Mouse (Mus musculus) midbrain, embryonic 16.5 days (tissue): ENCODE measurements around the gene Tax1bp1. TPM values are rescaled to one million over a fixed set of nuclear protein-coding genes. Genes with fewer than 3 reads are reported as not detected.

Experiments used
- ATAC-seq: fragments of 200-750 bp; cut with Nextera tagmentation; 2 replicates; pipeline ENCODE4 v1.8.0; 2017; ENCODE audit warnings: moderate TSS enrichment
- H3K27ac ChIP-seq: fragments of 300-500 bp; sonication (generic); 2 replicates; pipeline ENCODE4 v1.5.1; 2014; ENCODE audit warnings: mild to moderate bottlenecking, low read length, mixed read lengths
- H3K27me3 ChIP-seq: fragments of 300-500 bp; sonication (generic); 2 replicates; pipeline ENCODE4 v1.6.1; 2014; ENCODE audit warnings: low read depth, low read length, mixed read lengths; ENCODE audit not compliant: control insufficient read depth, insufficient read depth
- H3K36me3 ChIP-seq: fragments of 300-500 bp; sonication (generic); 2 replicates; pipeline ENCODE4 v1.6.1; 2014; ENCODE audit warnings: mild to moderate bottlenecking, low read length, moderate library complexity, mixed read lengths; ENCODE audit not compliant: control insufficient read depth, insufficient read depth
- H3K4me1 ChIP-seq: fragments of 300-500 bp; sonication (generic); 2 replicates; pipeline ENCODE4 v1.6.1; 2014; ENCODE audit warnings: mild to moderate bottlenecking, low read length, mixed read lengths; ENCODE audit not compliant: control insufficient read depth, insufficient read depth
- H3K4me2 ChIP-seq: fragments of 300-500 bp; sonication (generic); 2 replicates; pipeline ENCODE4 v1.6.1; 2014; ENCODE audit warnings: mild to moderate bottlenecking, low read length, mixed read lengths
- H3K4me3 ChIP-seq: fragments of 300-500 bp; sonication (generic); 2 replicates; pipeline ENCODE4 v1.5.1; 2014; ENCODE audit warnings: low read depth, mild to moderate bottlenecking, low read length, moderate library complexity, mixed read lengths
- H3K9ac ChIP-seq: fragments of 300-500 bp; sonication (generic); 2 replicates; pipeline ENCODE4 v1.6.1; 2014; ENCODE audit warnings: low read depth, low read length, mixed read lengths
- H3K9me3 ChIP-seq: fragments of 300-500 bp; sonication (generic); replicated peaks from 2 replicates; pipeline ENCODE4 v1.6.1; 2014; ENCODE audit warnings: mild to moderate bottlenecking, low read length, mixed read lengths; ENCODE audit not compliant: control insufficient read depth, poor library complexity, severe bottlenecking
- WGBS: fragments of 180-500 bp; shearing (Covaris S2); extraction: QIAGEN DNeasy Blood & Tissue Kit; methylation state at CpG from one replicate; pipeline ENCODE4 v1.1.7; 2014; 5-methylcytosine and 5-hydroxymethylcytosine counted together
- polyA plus RNA-seq: library from polyadenylated mRNA; unstranded; fragments of >200 nt; fragmentation: Nextera tagmentation; extraction: Ambion mirVana; gene quantifications from 2 replicates; pipeline ENCODE4 v1.2.1, GENCODE M21; 2015

Gene Tax1bp1
- polyA plus RNA-seq, 1 experiment from 2014 or later, result 144 TPM

DNA sequence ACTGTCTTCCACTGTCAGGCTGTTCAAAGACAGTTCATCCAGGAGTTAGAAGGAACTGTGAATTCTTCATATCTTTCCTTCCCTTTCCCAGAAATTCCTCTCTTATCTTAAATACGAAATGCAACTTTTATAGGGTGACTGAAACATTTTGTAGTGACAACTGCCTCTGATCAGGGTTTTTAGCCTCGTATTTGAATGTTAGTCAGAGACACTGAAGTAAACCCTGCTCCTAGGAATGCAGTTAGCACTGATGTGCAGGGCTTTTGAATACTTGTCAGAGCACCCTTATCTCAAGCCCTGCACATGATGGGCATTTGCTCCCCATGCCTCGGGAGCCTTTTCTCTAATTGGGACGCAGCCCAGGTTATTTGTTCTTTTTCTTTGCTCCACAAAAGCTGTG lies 16.8 kb downstream of the Tax1bp1 start:
- Histone ChIP-seq H3K27me3 (no peaks in the 10 kb centered on the region), H3K4me3 (no peak overlapping the region), H3K36me3 (peaks cover 11% of the 10 kb centered on the region; the same call in 1 of the 2 replicates), H3K9ac (no peak overlapping the region), H3K4me1 (no peaks in the 10 kb centered on the region), H3K4me2 (no peak overlapping the region), H3K9me3 (no peaks in the 10 kb centered on the region), H3K27ac (no peak overlapping the region)
- WGBS, result 89% methylated on average over 4 of the region's 4 CpGs
- no peak for ATAC-seq

DNA sequence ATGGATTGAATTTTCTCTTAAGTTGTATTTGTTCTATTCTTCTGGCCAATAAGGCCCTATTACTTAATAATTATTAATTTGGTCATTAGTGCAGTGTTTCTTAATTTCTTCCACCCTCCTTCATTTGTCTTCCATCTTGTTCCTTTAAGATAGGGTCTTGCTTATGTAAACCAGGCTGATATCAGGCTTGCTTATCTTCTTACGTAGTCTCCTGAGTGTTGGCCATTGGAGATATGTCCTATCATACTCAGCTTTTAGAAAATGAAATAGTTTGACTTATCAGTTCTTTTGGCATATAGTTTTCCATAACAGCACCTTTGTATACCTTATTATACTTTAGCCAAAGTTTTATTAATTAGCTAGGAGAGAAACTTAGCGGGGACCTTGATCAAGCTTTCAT lies 21.1 kb downstream of the Tax1bp1 start:
- Histone ChIP-seq H3K9ac (no peak overlapping the region), H3K27ac (no peak overlapping the region), H3K27me3 (no peaks in the 10 kb centered on the region), H3K4me2 (no peak overlapping the region), H3K9me3 (no peaks in the 10 kb centered on the region), H3K36me3 (peaks cover 4% of the 10 kb centered on the region), H3K4me3 (no peak overlapping the region), H3K4me1 (no peaks in the 10 kb centered on the region)
- 98% methylated on average over 2 of the region's 2 CpGs for WGBS
- no peak for ATAC-seq

DNA sequence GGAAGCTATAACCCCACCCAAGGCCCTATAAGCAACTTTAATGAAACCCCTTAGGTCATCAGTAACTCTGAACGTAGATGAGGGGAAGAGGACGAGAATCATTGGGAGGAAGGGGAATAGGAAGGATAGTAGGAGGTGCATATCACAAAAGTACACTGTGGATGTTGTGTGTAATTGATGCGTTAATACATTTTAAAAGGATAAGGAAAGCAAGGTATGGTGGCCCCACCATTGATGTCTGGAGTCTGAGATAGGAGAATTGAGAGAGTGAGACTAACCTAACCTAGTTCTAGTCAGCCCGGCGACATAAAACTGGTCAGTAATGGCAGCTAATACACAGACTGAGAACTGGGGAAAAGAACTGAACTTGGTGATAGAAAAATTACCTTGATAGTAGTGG lies 39.3 kb downstream of the Tax1bp1 start:
- ATAC-seq, result no peak
- H3K9ac ChIP-seq, result no peak overlapping the region
- H3K27me3 ChIP-seq, result no peaks in the 10 kb centered on the region
- no peaks in the 10 kb centered on the region for H3K9me3 ChIP-seq
- H3K27ac ChIP-seq, result no peak overlapping the region
- H3K4me2 ChIP-seq, result no peak overlapping the region
- H3K4me3 ChIP-seq, result no peak overlapping the region
- H3K4me1 ChIP-seq, result no peaks in the 10 kb centered on the region
- WGBS, result 94% methylated on average over 5 of the region's 5 CpGs
- H3K36me3 ChIP-seq, result peaks cover 12% of the 10 kb centered on the region

DNA sequence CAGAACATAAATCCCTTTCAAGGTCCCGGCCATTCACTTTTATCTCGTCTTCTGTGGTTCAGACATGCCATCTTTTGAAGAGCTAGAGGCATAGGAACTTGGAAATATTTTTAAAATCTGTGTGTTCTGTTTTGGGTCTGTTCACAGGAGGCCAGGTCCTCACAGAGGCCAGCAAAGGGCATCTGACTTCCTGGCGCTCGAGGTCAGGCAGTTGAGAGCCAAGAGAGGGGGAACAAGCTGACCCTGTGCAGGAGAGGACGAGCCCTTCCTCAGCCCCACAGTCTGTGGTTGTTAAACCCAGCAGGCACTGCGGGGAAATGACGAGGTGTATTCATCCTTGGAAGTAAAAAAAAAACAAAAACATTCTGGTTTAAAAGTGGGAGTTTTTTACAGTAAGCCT lies 51.7 kb downstream of the Tax1bp1 start:
- WGBS, result 78% methylated on average over 7 of the region's 7 CpGs
- no peak for ATAC-seq
- Histone ChIP-seq H3K4me3 (no peak overlapping the region), H3K36me3 (peaks cover 9% of the 10 kb centered on the region; the same call in 1 of the 2 replicates), H3K27ac (no peak overlapping the region), H3K27me3 (no peaks in the 10 kb centered on the region), H3K4me1 (no peaks in the 10 kb centered on the region), H3K9me3 (no peaks in the 10 kb centered on the region), H3K4me2 (no peak overlapping the region), H3K9ac (no peak overlapping the region)

DNA sequence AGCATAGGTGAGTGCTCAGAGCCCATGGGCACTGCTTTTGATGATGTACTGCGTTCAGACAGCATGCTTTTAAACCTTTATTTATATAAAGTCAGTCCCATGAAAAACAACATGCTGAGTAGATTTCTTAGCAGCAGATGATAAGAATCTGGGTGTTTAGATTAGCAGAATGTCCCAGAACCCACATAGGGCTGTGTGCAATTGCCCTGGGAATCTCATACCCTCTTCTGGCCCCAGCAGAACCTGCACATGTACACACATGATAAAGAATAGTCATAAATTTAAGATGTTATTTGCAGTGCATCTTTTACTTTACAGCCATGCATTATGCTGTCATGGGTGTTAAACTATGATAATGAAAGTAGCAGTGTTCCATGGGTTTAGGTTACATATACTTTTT lies 57.3 kb downstream of the Tax1bp1 start:
- ATAC-seq, result no peak
- no peaks in the 10 kb centered on the region for H3K27me3 ChIP-seq
- no peaks in the 10 kb centered on the region for H3K4me1 ChIP-seq
- 82% methylated on average over 1 of the region's 1 CpGs for WGBS
- H3K4me3 ChIP-seq, result no peak overlapping the region
- H3K4me2 ChIP-seq, result no peak overlapping the region
- H3K9ac ChIP-seq, result no peak overlapping the region
- H3K9me3 ChIP-seq, result no peaks in the 10 kb centered on the region
- H3K36me3 ChIP-seq, result peaks cover 9% of the 10 kb centered on the region; the same call in 1 of the 2 replicates
- H3K27ac ChIP-seq, result no peak overlapping the region

DNA sequence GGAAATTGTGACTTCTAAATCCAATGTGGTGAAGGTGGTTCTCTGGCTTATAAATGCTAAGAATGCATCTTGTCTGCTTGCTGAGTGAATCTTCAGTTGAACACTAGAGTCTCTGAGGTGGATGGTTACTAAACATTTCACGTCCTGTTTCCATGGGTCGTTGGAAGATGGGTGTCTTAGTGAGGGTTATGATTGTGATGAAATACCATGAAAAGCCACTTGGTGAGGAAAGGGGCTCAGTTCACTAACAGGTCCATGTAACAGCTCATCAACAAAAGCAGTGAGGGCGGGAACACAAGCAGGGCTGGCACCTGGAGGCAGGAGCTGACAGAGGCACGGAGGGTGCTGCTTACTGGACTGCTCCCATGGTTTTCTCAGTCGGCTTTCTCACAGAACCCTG lies 59.6 kb downstream of the Tax1bp1 start:
- H3K27me3 ChIP-seq, result no peaks in the 10 kb centered on the region
- H3K36me3 ChIP-seq, result peaks cover 2% of the 10 kb centered on the region; the same call in 1 of the 2 replicates
- H3K4me2 ChIP-seq, result no peak overlapping the region
- H3K9ac ChIP-seq, result no peak overlapping the region
- H3K4me3 ChIP-seq, result no peak overlapping the region
- no peak overlapping the region for H3K27ac ChIP-seq
- no peaks in the 10 kb centered on the region; the same call in 1 of the 2 replicates for H3K4me1 ChIP-seq
- no peaks in the 10 kb centered on the region for H3K9me3 ChIP-seq
- no peak for ATAC-seq
- WGBS, result 89% methylated on average over 5 of the region's 5 CpGs

DNA sequence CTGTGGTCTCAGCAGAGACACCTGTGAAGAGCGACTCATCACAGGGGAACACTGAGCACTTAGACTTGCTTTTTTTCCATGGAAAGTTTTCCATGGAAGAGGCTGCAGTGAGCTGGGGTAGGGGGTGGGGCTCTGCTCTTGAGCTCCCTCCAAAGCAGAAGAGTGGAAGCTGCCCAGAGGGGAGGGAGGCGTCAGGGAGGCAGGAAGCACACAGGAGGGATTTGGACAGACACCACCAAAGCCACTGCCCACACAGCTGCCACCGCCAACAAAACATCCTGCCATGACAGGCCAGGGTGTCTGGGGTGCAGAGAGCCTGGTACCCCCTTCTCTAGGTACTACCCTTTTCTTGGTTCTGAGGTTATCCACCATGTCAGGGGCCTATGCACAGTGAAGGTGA lies 61.8 kb downstream of the Tax1bp1 start:
- H3K27ac ChIP-seq, result no peak overlapping the region
- H3K9me3 ChIP-seq, result no peaks in the 10 kb centered on the region
- WGBS, result 77% methylated on average over 3 of the region's 3 CpGs
- ATAC-seq, result no peak
- no peak overlapping the region for H3K4me3 ChIP-seq
- H3K4me1 ChIP-seq, result no peaks in the 10 kb centered on the region; the same call in 1 of the 2 replicates
- H3K27me3 ChIP-seq, result no peaks in the 10 kb centered on the region
- H3K4me2 ChIP-seq, result no peak overlapping the region
- no peaks in the 10 kb centered on the region for H3K36me3 ChIP-seq
- no peak overlapping the region for H3K9ac ChIP-seq

DNA sequence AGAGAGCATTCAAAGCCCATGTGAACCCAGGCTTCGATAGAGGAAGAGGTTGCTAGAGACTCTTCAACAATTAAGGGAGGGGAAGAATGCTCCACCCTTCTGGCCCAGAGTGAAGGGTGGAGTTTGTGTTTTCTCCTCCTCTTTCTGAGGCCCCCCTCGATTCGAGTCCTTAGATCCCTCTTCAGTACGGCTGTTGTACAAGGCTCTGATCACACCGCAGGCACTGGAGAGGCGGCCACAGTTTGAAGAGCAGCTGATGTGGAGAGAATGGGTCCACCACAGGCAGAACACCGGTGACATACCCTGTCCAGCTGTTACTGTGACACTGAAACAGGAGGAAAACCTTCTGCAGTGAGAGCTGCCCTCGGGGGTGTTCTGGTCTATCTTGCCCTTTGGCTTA lies 62.4 kb downstream of the Tax1bp1 start:
- 88% methylated on average over 8 of the region's 8 CpGs for WGBS
- Histone ChIP-seq H3K4me3 (no peak overlapping the region), H3K27ac (no peak overlapping the region), H3K27me3 (no peaks in the 10 kb centered on the region), H3K9me3 (no peaks in the 10 kb centered on the region), H3K4me2 (no peak overlapping the region), H3K4me1 (no peaks in the 10 kb centered on the region; the same call in 1 of the 2 replicates), H3K36me3 (no peaks in the 10 kb centered on the region), H3K9ac (no peak overlapping the region)
- no peak for ATAC-seq

DNA sequence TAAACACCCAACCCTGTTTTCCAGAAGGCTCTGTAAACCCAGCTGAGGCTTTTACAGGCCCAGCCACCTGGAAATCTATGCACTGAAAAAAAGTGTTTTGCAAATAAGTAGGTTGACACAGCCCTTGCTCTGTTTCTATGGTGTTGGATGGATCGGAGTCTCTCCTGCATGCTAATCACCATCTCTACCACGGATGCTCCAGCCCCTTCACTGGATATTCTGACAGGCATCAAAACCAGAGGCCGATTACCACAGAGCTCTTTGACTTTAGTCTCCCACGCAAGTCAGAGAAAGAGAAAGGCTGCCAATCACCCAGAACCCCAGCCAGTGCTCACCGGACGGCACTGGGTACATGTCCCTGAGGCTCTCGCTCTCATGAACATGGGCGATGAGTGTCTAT lies 63.5 kb downstream of the Tax1bp1 start:
- no peak overlapping the region for H3K4me2 ChIP-seq
- H3K4me3 ChIP-seq, result no peak overlapping the region
- no peak; the same call in 1 of the 2 replicates for ATAC-seq
- no peaks in the 10 kb centered on the region for H3K9me3 ChIP-seq
- no peaks in the 10 kb centered on the region for H3K27me3 ChIP-seq
- no peaks in the 10 kb centered on the region for H3K36me3 ChIP-seq
- H3K4me1 ChIP-seq, result no peaks in the 10 kb centered on the region; the same call in 1 of the 2 replicates
- peak overlapping the region; percentile 35; the same call in 1 of the 2 replicates for H3K27ac ChIP-seq
- WGBS, result 68% methylated on average over 8 of the region's 8 CpGs
- no peak overlapping the region for H3K9ac ChIP-seq
